Mouse (Mus musculus): Measurements from ENCODE around the gene Ooep.

Gene Ooep

GRCm38 (mm10) chr9:78378113-78378785 lies at the start of gene Ooep:
Ooep (minus strand) TSS chr9:78378725.
- DNase-seq: peak in 1 of 2 experiments; percentile 7

GRCm38 (mm10) chr9:78428185-78428584 lies 49.7 kb upstream of the Ooep start:
- DNase-seq: no peak

GRCm38 (mm10) chr9:78427362-78427781 lies 48.8 kb upstream of the Ooep start:
- peak; percentile 19 to 28 for DNase-seq

GRCm38 (mm10) chr9:78401596-78401995 lies 23.1 kb upstream of the Ooep start:
- DNase-seq: no peak

GRCm38 (mm10) chr9:78400570-78400969 lies 22.0 kb upstream of the Ooep start:
- no peak for DNase-seq

GRCm38 (mm10) chr9:78396517-78396916 lies 18.0 kb upstream of the Ooep start:
- no peak for DNase-seq

- peak; percentile 30 to 46 for DNase-seq
Observed at GRCm38 (mm10) chr9:78395630-78396351, 17.3 kb upstream of the Ooep start, which contains the start of gene Ddx43. Ddx43 (plus strand) TSS chr9:78395777.

GRCm38 (mm10) chr9:78395244-78395629 lies 16.7 kb upstream of the Ooep start:
- DNase-seq: no peak

- no peak for DNase-seq
Observed at GRCm38 (mm10) chr9:78394602-78395001, 16.1 kb upstream of the Ooep start.

GRCm38 (mm10) chr9:78393741-78394140 lies 15.2 kb upstream of the Ooep start:
- no peak for DNase-seq

- no peak for DNase-seq
Observed at GRCm38 (mm10) chr9:78389981-78390380, 11.5 kb upstream of the Ooep start.

GRCm38 (mm10) chr9:78386947-78387346 lies 8.4 kb upstream of the Ooep start:
- DNase-seq: no peak

GRCm38 (mm10) chr9:78385893-78386292 lies 7.4 kb upstream of the Ooep start:
- DNase-seq: no peak

GRCm38 (mm10) chr9:78377546-78377945 lies 979 bp downstream of the Ooep start:
- no peak for DNase-seq

GRCm38 (mm10) chr9:78375486-78375885 lies 3.0 kb downstream of the Ooep start:
- DNase-seq: no peak

GRCm38 (mm10) chr9:78374885-78375389 lies 3.6 kb downstream of the Ooep start:
- DNase-seq: no peak

- DNase-seq: no peak
Observed at GRCm38 (mm10) chr9:78374397-78374796, 4.1 kb downstream of the Ooep start.

GRCm38 (mm10) chr9:78372827-78373504 lies 5.6 kb downstream of the Ooep start:
- no peak for DNase-seq

- DNase-seq: no peak
Observed at GRCm38 (mm10) chr9:78371441-78371840, 7.1 kb downstream of the Ooep start.

GRCm38 (mm10) chr9:78369786-78370185 lies 8.7 kb downstream of the Ooep start:
- no peak for DNase-seq

GRCm38 (mm10) chr9:78369349-78369748 lies 9.2 kb downstream of the Ooep start:
- no peak for DNase-seq

- no peak for DNase-seq
Observed at GRCm38 (mm10) chr9:78368671-78369293, 9.7 kb downstream of the Ooep start.

- peak in 1 of 2 experiments; percentile 7 for DNase-seq
Observed at GRCm38 (mm10) chr9:78367959-78368358, 10.6 kb downstream of the Ooep start, which contains the start of gene Dppa5a. Dppa5a (minus strand) TSS chr9:78368177.
